Mouse (Mus musculus) mouse embryonic stem cell (cell line): ENCODE results near the gene Mpz.

ENCODE experiments used
- in situ Hi-C, 2 experiments: fragments of 300-500 bp; cut with MboI; formaldehyde crosslinking; loops; 1 replicate in 1 of 2; 3 replicates in 1 of 2; pipeline ENCODE4 v1.14.3; 2019 to 2020; ENCODE audit warnings: low sequenced_read_pairs in 2 of 2, low pct_unique_long_range_greater_than_20kb in 1 of 2, mixed read lengths in 1 of 2; ENCODE audit not compliant: unreplicated experiment in 1 of 2

Mpz gene

DNA sequence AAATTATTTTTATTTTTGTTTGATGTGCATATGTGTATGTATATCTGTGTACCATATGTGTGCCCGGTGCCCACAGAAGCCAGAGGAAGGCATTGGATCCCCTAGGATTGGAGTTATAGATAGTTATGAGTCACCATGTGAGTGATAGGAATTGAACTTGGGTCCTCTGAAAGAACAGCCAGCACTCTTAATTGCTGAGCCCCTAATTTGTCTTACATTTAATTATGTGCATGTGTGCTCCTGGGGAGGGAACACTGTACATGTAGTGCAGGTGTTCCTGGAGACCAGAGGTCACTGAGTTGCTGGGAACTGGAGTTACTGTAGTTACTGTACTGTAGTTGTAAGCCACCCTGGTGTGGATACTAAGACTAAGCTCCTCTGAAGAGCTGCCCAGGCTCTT, 50.3 kb downstream of the Mpz start:
- in situ Hi-C loops: no loop called here

DNA sequence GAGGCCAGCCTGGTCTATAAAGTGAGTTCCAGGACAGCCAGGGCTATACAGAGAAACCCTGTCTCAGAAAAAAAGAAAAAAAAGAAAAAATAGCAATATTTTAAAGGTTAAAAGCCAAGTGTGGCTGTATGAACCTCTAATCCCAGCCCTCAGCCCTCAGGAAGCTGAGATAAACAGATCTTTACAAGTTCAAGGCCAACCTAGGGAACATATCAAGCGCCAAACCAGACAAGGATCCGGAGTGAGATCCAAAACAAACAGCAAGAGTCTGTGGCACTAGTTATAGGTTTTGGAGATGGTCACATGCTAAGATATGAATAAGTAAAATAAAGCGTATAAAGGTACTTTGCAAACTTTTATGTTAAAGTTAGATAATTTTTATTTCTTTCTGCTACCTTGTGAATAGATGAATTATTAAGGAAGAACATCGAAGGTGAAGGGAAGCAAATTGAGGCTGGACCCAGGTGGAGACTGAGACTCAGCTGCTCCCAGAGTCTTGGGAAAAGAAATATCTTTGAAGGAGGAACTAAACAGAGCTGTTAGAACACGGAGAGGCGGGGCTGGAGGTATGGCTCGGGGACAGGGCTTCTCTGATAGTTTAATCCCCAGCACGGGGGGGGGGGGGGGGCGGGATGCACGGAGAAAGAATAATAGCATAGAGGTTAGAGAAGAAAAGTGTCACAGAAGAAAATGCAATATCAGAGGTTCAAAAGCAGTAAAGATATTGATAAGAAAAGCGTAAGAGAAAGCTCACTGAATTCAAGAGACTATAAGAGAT, 53.1 kb downstream of the Mpz start:
- in situ Hi-C loops: no loop called here

DNA sequence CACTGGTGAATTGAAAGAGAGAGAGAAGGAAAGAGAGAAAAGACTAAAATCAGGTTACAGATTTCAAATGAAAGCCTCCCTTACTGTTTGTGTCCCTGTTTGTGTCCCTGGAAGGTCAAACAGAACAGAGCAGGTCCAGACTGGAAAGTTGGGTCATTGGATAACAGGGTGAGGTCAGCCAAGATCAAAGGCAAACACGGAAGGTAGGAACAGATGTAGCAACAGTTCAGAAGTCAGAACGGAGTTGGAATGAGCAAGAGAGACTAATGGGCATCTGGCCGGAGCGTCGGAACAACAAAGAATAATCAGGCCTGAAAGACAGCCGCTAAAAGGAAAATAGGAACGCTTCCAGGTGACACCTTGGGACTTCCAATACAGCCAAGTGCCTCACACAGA, 53.7 kb downstream of the Mpz start:
- in situ Hi-C loops: no loop called here

DNA sequence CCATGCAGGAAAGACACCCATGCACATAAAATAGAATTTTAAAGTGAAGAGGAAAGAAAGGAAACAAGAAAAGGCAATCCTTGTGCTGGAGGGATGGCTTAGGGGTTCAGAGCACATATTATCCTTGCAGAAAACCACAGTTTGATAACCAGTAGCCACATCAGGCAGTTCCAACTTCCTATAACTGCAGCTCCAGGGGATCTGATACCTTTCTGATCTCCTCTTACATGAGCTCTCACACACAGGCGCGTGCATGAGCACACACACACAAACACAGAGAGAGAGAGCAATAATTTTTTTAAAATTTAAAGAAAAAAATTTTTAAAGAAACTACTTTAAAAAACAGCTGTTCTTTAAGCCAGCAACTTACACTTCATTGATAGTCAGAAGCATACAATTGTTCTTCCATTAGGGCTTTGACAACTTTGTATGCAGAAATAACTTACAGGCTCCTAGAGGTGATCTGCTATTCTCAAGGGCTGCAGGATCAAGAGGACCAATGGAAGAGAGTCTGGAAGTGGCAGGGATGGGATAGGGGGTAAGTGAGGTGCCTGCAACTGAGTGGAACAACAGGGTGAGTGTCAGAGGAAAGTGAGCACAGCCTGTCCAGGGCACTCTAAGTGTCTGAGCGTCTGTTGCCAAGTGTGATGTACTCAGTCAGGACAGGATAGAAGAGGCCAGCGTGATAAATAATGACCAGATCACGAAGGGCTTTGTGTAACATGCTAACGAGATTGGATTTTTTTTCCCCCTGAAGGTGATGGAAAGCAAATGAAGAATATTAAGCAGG, 55.4 kb downstream of the Mpz start:
- in situ Hi-C loops: no loop called here

DNA sequence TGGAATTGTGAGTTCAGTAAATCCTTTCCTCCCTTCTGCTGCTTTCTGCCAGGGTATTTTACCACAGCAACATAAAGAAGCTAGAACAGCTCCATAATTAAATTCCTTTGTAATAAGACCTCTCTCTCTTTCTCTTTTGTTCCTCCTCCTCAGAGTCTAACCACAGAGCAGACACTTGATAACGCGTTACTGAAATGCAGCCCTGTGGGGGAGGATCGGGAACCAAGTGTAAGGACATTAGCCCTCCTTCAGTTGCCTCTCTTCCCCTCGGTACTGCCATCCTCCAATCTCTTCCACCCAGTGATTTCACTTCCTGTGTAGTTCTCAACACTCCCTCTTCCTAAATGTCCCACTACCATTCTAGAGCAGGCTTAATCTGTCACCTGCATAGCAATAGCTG, 58.9 kb downstream of the Mpz start:
- in situ Hi-C loops: no loop called here
